Mouse (Mus musculus): ENCODE data around the gene Cnksr1. TPM values are rescaled to one million over a fixed set of nuclear protein-coding genes. Genes with fewer than 3 reads are reported as not detected.

The Cnksr1 gene
- polyA plus RNA-seq (2014; fragmentation: Illumina TruSeq; extraction: RNeasy Lipid Tissue Mini Kit (QIAGEN cat#74804); ENCODE audit: insufficient read depth, low read depth, low replicate concordance) = 5.7 TPM

DNA sequence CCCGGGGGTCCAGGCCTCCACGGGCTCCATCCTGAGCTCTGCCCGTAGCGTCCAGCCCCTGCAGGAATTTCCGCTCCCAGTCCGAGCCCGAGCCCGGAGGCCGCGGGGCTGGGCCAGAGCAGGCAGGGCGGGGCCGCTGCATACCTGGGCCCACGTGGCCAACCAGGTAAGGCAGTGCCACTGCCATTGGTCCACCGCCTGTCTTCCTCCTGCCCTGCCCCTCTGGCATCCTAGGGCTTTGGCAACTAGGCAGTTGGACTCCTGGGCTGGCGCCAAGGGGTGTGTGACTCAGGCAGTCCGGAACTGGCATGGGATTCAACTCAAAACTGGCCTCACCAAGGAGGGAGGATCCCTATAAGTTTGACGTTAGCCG, at the start of gene Cnksr1:
Cnksr1 (minus strand) TSS at position 121 of the 373 bp plus-strand sequence.

DNA sequence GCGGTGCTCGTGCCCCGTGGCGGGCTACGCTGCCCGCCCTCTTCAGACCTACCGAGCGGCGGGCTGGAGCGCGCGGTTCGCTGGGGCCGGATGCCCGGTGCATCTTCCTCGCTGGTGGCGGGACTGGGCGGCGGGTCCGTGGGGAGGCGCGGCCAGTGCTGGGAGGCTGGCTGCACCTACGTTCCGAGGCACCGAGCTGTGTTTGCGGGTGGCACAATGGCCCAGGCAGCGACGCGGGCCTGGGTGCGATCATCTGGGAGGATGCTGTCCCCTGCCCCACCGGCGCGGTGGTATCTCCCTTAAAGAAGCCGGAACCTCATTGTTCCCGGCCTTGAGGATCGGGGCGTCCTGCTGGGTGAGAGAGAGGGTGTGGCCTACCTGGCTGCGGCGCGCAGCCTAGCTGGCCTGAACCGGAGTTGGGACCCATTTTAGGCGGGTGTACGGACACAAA, 49.4 kb upstream of the Cnksr1 start, which contains the start of gene Pdik1l:
Pdik1l (minus strand) TSS at position 321 of the 451 bp plus-strand sequence.

DNA sequence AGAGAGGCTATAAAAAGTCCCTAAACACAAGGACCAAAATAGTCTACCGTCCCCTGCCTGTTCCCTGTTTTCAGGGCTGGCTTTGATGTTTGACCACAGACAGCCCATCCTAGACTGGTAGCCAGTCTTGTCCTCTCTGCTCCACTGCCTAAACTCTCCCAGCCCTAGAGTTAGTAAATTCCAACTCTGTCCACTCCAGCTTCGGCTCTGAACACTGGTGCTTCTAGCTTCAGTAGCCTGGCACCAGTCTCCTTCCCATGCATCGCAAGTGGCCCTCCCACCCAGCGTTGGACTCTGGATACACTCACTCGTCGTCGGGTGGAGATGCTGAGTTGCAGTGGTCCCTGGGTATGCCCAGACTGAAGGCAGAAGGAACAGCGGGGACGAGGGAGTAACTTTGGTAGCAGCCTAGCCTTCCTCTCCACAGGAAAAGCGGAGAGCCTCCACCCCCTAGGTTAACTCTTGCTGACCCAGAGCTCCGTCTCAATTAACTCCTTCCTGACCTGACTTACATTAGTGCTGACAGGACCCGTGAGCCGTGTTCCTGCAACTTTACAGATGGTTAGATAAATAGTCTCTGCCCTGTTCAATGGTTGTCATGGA, 15.6 kb upstream of the Cnksr1 start, which contains the start of gene Grrp1:
Grrp1 (minus strand) TSS at position 385 of the 603 bp plus-strand sequence.

DNA sequence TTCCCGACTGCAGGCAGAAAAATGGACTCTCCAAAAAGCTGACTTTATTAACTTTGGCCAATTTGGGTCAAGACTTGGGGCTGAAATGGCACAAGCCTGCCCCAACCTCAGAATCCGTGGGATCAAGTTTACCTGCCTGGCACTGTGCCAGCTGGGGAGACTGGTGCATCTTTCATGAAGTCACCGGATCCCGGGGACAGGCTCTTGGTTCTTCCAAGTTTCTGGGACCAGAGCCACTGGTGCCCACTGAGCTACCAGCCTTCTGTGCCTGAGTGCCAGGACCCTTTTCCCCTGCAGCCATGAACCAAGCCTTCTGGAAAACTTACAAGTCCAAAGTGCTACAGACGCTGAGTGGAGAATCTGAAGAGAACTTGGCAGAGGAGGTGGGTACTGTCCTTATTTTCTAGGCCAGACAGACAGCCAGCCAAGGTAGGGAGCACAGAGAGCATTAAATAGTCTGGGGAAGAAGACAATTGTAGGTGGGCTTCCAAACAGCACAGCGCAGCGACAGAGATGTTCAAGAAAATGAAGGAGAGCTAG, 8.6 kb upstream of the Cnksr1 start, which contains the start of gene Gm30191:
Gm30191 (plus strand) TSS at position 217 of the 540 bp plus-strand sequence.

DNA sequence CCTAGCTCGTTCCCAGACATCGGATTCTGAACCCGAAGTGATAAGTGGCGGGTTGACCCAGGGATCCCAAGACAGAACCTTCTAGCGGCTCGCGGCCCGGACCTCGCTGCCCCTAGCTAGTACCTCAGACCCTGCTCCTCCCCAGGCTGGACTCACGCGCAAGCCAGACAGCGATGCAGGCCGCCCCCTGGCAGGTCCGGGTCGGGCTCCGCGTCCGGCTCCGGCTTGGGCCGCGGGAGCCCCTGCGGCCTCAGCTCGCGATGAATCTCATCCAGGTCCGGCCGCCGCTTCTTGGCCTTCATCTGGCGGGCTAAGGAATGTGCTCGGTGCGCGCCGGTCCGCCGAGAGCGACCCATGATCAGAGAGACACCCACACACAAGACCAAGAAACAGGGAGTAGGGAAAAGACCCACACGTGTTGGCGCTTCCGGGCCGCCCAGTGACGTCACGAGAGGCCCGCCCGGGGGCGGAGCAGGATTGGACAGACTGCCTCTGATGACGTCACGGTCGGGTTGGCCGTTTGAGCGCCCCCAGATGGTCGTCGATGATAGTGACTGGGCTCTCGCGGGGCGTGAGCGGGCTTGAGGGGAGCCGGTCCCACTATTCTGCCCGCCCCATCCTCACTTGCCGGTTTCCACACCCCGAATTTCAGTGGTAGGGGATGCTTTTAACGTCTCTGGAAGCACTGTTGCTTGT, 7.1 kb upstream of the Cnksr1 start, which contains the start of gene Zfp593:
Zfp593 (minus strand) TSS at position 445 of the 696 bp plus-strand sequence.

DNA sequence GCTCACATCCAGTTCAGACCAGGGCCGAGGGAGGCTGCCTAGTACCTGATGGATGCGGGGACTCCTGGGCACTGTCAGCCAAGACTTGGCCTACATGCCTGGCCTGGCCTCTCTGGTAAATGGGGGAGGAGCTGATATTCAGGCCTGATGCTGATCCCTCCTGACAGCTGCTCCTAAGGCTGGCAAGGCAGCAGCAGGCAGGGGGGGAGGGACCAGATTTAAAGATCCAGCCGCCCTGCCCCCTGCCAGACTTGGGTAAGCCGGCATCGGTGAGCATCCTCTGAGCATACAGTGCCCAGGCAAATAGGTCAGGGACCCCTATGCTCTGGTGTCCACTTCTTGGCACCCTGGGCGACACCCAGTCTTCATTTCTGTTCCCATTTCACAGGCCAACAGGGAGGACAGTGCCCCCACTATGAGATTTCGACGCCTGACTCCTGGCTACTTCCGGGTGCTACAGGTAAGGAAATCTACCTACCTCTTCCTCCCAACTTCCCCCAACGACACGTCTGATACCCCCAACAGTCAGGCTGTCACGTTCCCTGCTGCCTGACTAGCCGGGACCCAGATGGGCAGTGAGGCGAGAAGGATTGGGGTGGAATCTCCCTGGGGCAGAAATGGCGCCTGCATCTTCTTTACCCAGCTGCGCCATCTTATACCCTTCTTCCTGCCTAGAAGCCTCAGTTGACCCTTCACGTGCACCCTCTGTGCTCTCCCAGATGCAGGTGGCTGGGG, 5.5 kb upstream of the Cnksr1 start, which contains the start of gene E130218I03Rik:
E130218I03Rik (plus strand) TSS at position 147 of the 735 bp plus-strand sequence.

GRCm38 (mm10) chr4:134227194-134227593, 11.0 kb downstream of the Cnksr1 start, which contains the start of gene Catsper4:
Catsper4 (minus strand) TSS chr4:134227383.

DNA sequence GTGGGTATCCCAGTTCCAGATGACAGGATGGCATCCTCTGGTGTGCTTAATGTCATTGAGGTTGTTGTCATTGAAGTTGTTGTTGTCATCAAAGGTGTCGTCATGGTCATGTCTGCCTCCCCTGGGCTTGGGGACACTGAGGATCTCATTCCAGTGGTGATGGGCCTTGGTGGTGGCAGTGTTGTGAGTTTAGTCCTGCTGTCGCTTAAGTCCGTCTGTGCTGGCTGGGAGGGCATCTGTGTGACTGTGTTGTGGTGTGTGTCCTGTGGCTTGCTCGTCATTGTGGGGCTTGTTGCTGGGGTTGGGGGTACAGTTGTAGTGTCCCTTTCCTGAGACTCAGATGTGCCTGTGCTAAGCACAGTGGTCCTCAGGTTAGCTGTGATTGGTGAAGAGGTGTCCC, 35.3 kb downstream of the Cnksr1 start, which contains the start of gene Gm7534:
Gm7534 (minus strand) TSS at position 101 of the 400 bp plus-strand sequence.

Other genes with a start within 250 kb of the Cnksr1 start
- gene Dhdds, start 237.5 kb downstream of the Cnksr1 start, polyA plus RNA-seq (2014; fragmentation: Illumina TruSeq; extraction: RNeasy Lipid Tissue Mini Kit (QIAGEN cat#74804); ENCODE audit: insufficient read depth, low read depth, low replicate concordance) = 20.7 TPM
- gene Lin28a, start 219.6 kb downstream of the Cnksr1 start, polyA plus RNA-seq (2014; fragmentation: Illumina TruSeq; extraction: RNeasy Lipid Tissue Mini Kit (QIAGEN cat#74804); ENCODE audit: insufficient read depth, low read depth, low replicate concordance) = not detected
- 0.21 TPM for gene Zfp683, start 184.6 kb downstream of the Cnksr1 start, polyA plus RNA-seq (2014; fragmentation: Illumina TruSeq; extraction: RNeasy Lipid Tissue Mini Kit (QIAGEN cat#74804); ENCODE audit: insufficient read depth, low read depth, low replicate concordance)
- gene Crybg2, start 177.6 kb downstream of the Cnksr1 start, polyA plus RNA-seq (2014; fragmentation: Illumina TruSeq; extraction: RNeasy Lipid Tissue Mini Kit (QIAGEN cat#74804); ENCODE audit: insufficient read depth, low read depth, low replicate concordance) = 2.5 TPM
- 396 TPM for gene Cd52, start 143.3 kb downstream of the Cnksr1 start, polyA plus RNA-seq (2014; fragmentation: Illumina TruSeq; extraction: RNeasy Lipid Tissue Mini Kit (QIAGEN cat#74804); ENCODE audit: insufficient read depth, low read depth, low replicate concordance)
- gene Ubxn11, start 135.8 kb downstream of the Cnksr1 start, polyA plus RNA-seq (2014; fragmentation: Illumina TruSeq; extraction: RNeasy Lipid Tissue Mini Kit (QIAGEN cat#74804); ENCODE audit: insufficient read depth, low read depth, low replicate concordance) = 12.1 TPM
- 356 TPM for gene Sh3bgrl3, start 109.6 kb downstream of the Cnksr1 start, polyA plus RNA-seq (2014; fragmentation: Illumina TruSeq; extraction: RNeasy Lipid Tissue Mini Kit (QIAGEN cat#74804); ENCODE audit: insufficient read depth, low read depth, low replicate concordance)
- gene Cep85, start 51.3 kb downstream of the Cnksr1 start, polyA plus RNA-seq (2014; fragmentation: Illumina TruSeq; extraction: RNeasy Lipid Tissue Mini Kit (QIAGEN cat#74804); ENCODE audit: insufficient read depth, low read depth, low replicate concordance) = 6.3 TPM
- not detected for gene Gm7534, start 35.4 kb downstream of the Cnksr1 start, polyA plus RNA-seq (2014; fragmentation: Illumina TruSeq; extraction: RNeasy Lipid Tissue Mini Kit (QIAGEN cat#74804); ENCODE audit: insufficient read depth, low read depth, low replicate concordance)
- not detected for gene Catsper4, start 11.0 kb downstream of the Cnksr1 start, polyA plus RNA-seq (2014; fragmentation: Illumina TruSeq; extraction: RNeasy Lipid Tissue Mini Kit (QIAGEN cat#74804); ENCODE audit: insufficient read depth, low read depth, low replicate concordance)
- not detected for gene E130218I03Rik, start 5.3 kb upstream of the Cnksr1 start, polyA plus RNA-seq (2014; fragmentation: Illumina TruSeq; extraction: RNeasy Lipid Tissue Mini Kit (QIAGEN cat#74804); ENCODE audit: insufficient read depth, low read depth, low replicate concordance)
- gene Zfp593, start 7.2 kb upstream of the Cnksr1 start, polyA plus RNA-seq (2014; fragmentation: Illumina TruSeq; extraction: RNeasy Lipid Tissue Mini Kit (QIAGEN cat#74804); ENCODE audit: insufficient read depth, low read depth, low replicate concordance) = 8.1 TPM
- gene Gm30191, start 8.5 kb upstream of the Cnksr1 start, polyA plus RNA-seq (2014; fragmentation: Illumina TruSeq; extraction: RNeasy Lipid Tissue Mini Kit (QIAGEN cat#74804); ENCODE audit: insufficient read depth, low read depth, low replicate concordance) = not detected
- gene Grrp1, start 15.7 kb upstream of the Cnksr1 start, polyA plus RNA-seq (2014; fragmentation: Illumina TruSeq; extraction: RNeasy Lipid Tissue Mini Kit (QIAGEN cat#74804); ENCODE audit: insufficient read depth, low read depth, low replicate concordance) = 19.9 TPM
- gene Pdik1l, start 49.5 kb upstream of the Cnksr1 start, polyA plus RNA-seq (2014; fragmentation: Illumina TruSeq; extraction: RNeasy Lipid Tissue Mini Kit (QIAGEN cat#74804); ENCODE audit: insufficient read depth, low read depth, low replicate concordance) = 3.1 TPM
- gene Trim63, start 76.7 kb upstream of the Cnksr1 start, polyA plus RNA-seq (2014; fragmentation: Illumina TruSeq; extraction: RNeasy Lipid Tissue Mini Kit (QIAGEN cat#74804); ENCODE audit: insufficient read depth, low read depth, low replicate concordance) = 1.6 TPM
- gene Slc30a2, start 104.8 kb upstream of the Cnksr1 start, polyA plus RNA-seq (2014; fragmentation: Illumina TruSeq; extraction: RNeasy Lipid Tissue Mini Kit (QIAGEN cat#74804); ENCODE audit: insufficient read depth, low read depth, low replicate concordance) = 0.42 TPM
- 0.71 TPM for gene Extl1, start 145.5 kb upstream of the Cnksr1 start, polyA plus RNA-seq (2014; fragmentation: Illumina TruSeq; extraction: RNeasy Lipid Tissue Mini Kit (QIAGEN cat#74804); ENCODE audit: insufficient read depth, low read depth, low replicate concordance)
- gene Pafah2, start 157.9 kb upstream of the Cnksr1 start, polyA plus RNA-seq (2014; fragmentation: Illumina TruSeq; extraction: RNeasy Lipid Tissue Mini Kit (QIAGEN cat#74804); ENCODE audit: insufficient read depth, low read depth, low replicate concordance) = 14.1 TPM
- gene Stmn1, start 229.9 kb upstream of the Cnksr1 start, polyA plus RNA-seq (2014; fragmentation: Illumina TruSeq; extraction: RNeasy Lipid Tissue Mini Kit (QIAGEN cat#74804); ENCODE audit: insufficient read depth, low read depth, low replicate concordance) = 191 TPM